Mouse (Mus musculus): ENCODE results near the gene Zfp770.

DNA sequence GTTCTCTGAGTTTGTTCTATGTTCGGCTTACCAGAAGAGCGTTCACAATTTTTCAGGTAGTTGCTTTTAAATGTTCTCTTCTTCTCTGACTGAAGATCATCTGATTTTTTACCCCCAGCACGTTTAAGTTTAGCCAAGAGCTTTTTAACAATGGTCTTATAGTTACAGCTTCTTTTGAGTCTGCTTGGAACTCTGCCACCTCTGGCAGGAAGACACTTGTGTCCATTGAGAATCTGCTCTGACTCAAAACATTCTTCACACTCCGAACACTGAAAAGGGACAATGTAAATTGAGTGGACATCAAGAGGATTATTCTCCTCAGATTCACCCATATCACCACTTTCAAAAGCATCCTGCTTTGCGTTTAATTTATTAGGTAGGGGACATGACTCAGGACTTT is 4.8 kb downstream of the Zfp770 start:
- TF ChIP-seq POLR2A (IDR thresholded peaks at IDR 0.05; ENCODE audit: low read depth, low read length), result no peak
- TF ChIP-seq CTCF (IDR thresholded peaks at IDR 0.05; ENCODE audit: borderline replicate concordance, insufficient read depth, low read length), result no peak

All from embryonic fibroblast, embryonic 13.5 days (primary cell).